Mouse (Mus musculus): ENCODE measurements around the gene Csf2. TPM values are rescaled to one million over a fixed set of nuclear protein-coding genes. Genes with fewer than 3 reads are reported as not detected.

Csf2 gene
- polyA plus RNA-seq, 1 experiment: not detected

DNA sequence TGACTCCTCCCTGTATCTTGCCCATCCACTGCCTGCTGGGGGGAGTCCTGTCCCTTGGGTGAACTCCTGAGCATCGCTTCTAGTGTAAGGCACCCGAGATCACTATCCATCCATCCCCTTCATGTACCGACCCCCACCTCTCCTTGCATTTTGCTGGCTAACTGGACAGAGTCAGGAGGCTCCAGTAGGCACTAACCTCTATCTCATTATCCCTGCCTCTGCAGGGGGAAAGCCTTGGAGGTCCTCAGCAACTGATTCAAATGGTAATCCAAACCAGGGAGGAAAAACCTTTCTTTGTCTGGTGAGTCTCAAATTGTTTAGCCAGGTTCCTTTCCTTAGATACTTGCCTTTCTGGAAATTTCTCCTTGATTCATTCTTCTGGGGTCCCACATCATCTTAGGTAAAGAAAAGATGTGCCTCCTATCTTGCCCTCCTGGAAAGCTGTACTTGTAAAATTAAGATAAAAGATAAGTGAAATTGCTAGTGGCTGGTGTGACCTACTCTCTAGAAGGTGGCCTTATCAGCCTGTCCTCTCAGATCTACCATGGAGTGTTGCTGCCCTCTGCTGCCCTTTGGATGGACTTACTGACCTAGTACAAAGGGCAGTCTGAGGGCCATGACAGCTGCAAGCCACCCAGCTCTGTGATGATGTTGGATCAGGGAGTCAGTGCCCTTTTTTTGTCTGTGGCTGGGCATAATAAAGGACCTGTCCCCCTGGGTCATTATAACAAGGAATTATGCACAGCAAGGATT lies 7.3 kb upstream of the Csf2 start:
- H3K27ac ChIP-seq (ENCODE audit: insufficient read depth, low read depth, low read length): no peak overlapping the region
- DNase-seq: peak; percentile 79
- 76% methylated on average over 3 of the region's 3 CpGs for WGBS
- no peak for TF ChIP-seq POLR2A (IDR thresholded peaks at IDR 0.05; ENCODE audit: low read depth, low read length)
- peak; percentile 93 for TF ChIP-seq CTCF (conservative IDR thresholded peaks at IDR 0.05; ENCODE audit: insufficient read depth, insufficient read length, low read depth, low read length)
- no peaks in the 10 kb centered on the region for H3K27me3 ChIP-seq (replicated peaks; ENCODE audit: control insufficient read depth, insufficient read depth, low read length)
- H3K4me1 ChIP-seq (ENCODE audit: control insufficient read depth, insufficient read depth, low read length): no peaks in the 10 kb centered on the region
- no peak overlapping the region for H3K4me3 ChIP-seq (ENCODE audit: insufficient read depth, low read depth, low read length)
- no peaks in the 10 kb centered on the region for H3K36me3 ChIP-seq (ENCODE audit: control insufficient read depth, insufficient read depth, low read length)

- Histone ChIP-seq H3K36me3 (ENCODE audit: control insufficient read depth, insufficient read depth, low read length) (no peaks in the 10 kb centered on the region), H3K27me3 (replicated peaks; ENCODE audit: control insufficient read depth, insufficient read depth, low read length) (no peaks in the 10 kb centered on the region), H3K27ac (ENCODE audit: insufficient read depth, low read depth, low read length) (no peak overlapping the region), H3K4me1 (ENCODE audit: control insufficient read depth, insufficient read depth, low read length) (no peaks in the 10 kb centered on the region), H3K4me3 (ENCODE audit: insufficient read depth, low read depth, low read length) (no peak overlapping the region)
- 0 out of 2 replicates have a peak, but pooled peaks have one; percentile 24 for TF ChIP-seq CTCF (conservative IDR thresholded peaks at IDR 0.05; ENCODE audit: insufficient read depth, insufficient read length, low read depth, low read length)
- TF ChIP-seq POLR2A (IDR thresholded peaks at IDR 0.05; ENCODE audit: low read depth, low read length): no peak
- WGBS: 46% methylated on average over 4 of the region's 4 CpGs
- no peak for DNase-seq
Measured at GRCm38 (mm10) chr11:54254114-54254513, 4.6 kb upstream of the Csf2 start.

- H3K36me3 ChIP-seq (ENCODE audit: control insufficient read depth, insufficient read depth, low read length): no peaks in the 10 kb centered on the region
- no peak overlapping the region for H3K27ac ChIP-seq (ENCODE audit: insufficient read depth, low read depth, low read length)
- no peak for TF ChIP-seq CTCF (conservative IDR thresholded peaks at IDR 0.05; ENCODE audit: insufficient read depth, insufficient read length, low read depth, low read length)
- no peak for TF ChIP-seq POLR2A (IDR thresholded peaks at IDR 0.05; ENCODE audit: low read depth, low read length)
- H3K4me3 ChIP-seq (ENCODE audit: insufficient read depth, low read depth, low read length): no peak overlapping the region
- 87% methylated on average over 11 of the region's 11 CpGs for WGBS
- DNase-seq: no peak
- H3K27me3 ChIP-seq (replicated peaks; ENCODE audit: control insufficient read depth, insufficient read depth, low read length): no peaks in the 10 kb centered on the region
- H3K4me1 ChIP-seq (ENCODE audit: control insufficient read depth, insufficient read depth, low read length): no peaks in the 10 kb centered on the region
Measured at GRCm38 (mm10) chr11:54250575-54250974, 1.1 kb upstream of the Csf2 start.

DNA sequence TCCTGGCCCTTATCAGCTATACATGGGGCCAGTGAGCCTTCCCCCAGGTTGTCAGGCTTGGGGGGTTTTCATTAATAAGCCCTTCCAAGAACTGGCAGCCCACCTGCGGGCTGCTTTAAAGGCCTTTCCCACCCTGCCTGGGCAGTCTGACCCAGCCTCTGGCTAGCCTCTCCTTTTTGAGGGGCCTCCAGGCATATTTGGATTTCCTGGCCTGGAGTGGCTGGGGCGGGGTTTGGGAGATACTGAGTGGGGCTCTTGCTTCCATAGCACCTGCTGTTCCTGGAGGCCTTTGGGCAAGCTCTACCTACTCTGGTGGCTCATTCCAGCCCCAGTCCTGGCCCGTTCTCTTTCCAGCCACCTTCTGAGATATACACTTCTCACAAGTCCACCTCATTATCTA lies 281 bp upstream of the Csf2 start:
- no peak overlapping the region for H3K27ac ChIP-seq (ENCODE audit: insufficient read depth, low read depth, low read length)
- no peak for DNase-seq
- no peak for TF ChIP-seq POLR2A (IDR thresholded peaks at IDR 0.05; ENCODE audit: low read depth, low read length)
- TF ChIP-seq CTCF (conservative IDR thresholded peaks at IDR 0.05; ENCODE audit: insufficient read depth, insufficient read length, low read depth, low read length): no peak
- H3K4me1 ChIP-seq (ENCODE audit: control insufficient read depth, insufficient read depth, low read length): no peaks in the 10 kb centered on the region
- WGBS: 86% methylated on average over 3 of the region's 3 CpGs
- no peaks in the 10 kb centered on the region for H3K36me3 ChIP-seq (ENCODE audit: control insufficient read depth, insufficient read depth, low read length)
- no peaks in the 10 kb centered on the region for H3K27me3 ChIP-seq (replicated peaks; ENCODE audit: control insufficient read depth, insufficient read depth, low read length)
- no peak overlapping the region for H3K4me3 ChIP-seq (ENCODE audit: insufficient read depth, low read depth, low read length)

- Histone ChIP-seq H3K4me3 (ENCODE audit: insufficient read depth, low read depth, low read length) (no peak overlapping the region), H3K4me1 (ENCODE audit: control insufficient read depth, insufficient read depth, low read length) (no peaks in the 10 kb centered on the region), H3K27ac (ENCODE audit: insufficient read depth, low read depth, low read length) (no peak overlapping the region), H3K36me3 (ENCODE audit: control insufficient read depth, insufficient read depth, low read length) (no peaks in the 10 kb centered on the region), H3K27me3 (replicated peaks; ENCODE audit: control insufficient read depth, insufficient read depth, low read length) (no peaks in the 10 kb centered on the region)
- TF ChIP-seq POLR2A (IDR thresholded peaks at IDR 0.05; ENCODE audit: low read depth, low read length): no peak
- TF ChIP-seq CTCF (conservative IDR thresholded peaks at IDR 0.05; ENCODE audit: insufficient read depth, insufficient read length, low read depth, low read length): no peak
- WGBS: 73% methylated on average over 10 of the region's 10 CpGs
- DNase-seq: no peak
Measured at GRCm38 (mm10) chr11:54247251-54247950, 2.1 kb downstream of the Csf2 start.

GRCm38 (mm10) chr11:54244465-54244864 lies 5.0 kb downstream of the Csf2 start:
- Histone ChIP-seq H3K4me3 (ENCODE audit: insufficient read depth, low read depth, low read length) (no peak overlapping the region), H3K4me1 (ENCODE audit: control insufficient read depth, insufficient read depth, low read length) (no peaks in the 10 kb centered on the region), H3K36me3 (ENCODE audit: control insufficient read depth, insufficient read depth, low read length) (no peaks in the 10 kb centered on the region), H3K27me3 (replicated peaks; ENCODE audit: control insufficient read depth, insufficient read depth, low read length) (no peaks in the 10 kb centered on the region), H3K27ac (ENCODE audit: insufficient read depth, low read depth, low read length) (no peak overlapping the region)
- DNase-seq: no peak
- TF ChIP-seq POLR2A (IDR thresholded peaks at IDR 0.05; ENCODE audit: low read depth, low read length): no peak
- TF ChIP-seq CTCF (conservative IDR thresholded peaks at IDR 0.05; ENCODE audit: insufficient read depth, insufficient read length, low read depth, low read length): no peak
- WGBS: 81% methylated on average over 6 of the region's 6 CpGs

DNA sequence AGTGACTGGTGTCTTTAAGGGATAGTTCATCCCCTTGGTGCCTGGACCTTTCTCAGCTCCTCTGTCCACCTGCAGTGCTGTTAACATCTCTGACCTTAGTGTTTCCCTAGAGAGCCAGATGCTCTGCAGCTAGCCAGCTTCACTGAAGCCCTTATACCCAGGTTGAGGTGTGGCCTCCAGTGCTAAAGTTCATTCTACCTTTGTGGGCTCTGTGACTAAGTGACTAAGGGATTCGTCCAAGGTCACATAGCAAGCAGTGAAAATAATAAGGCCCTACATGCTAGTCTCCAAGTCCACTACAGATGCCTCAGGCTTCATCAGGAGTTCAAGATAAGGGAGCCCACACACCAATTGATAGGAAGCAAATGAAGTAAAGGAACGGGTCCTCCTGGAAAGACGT lies 7.0 kb downstream of the Csf2 start:
- WGBS: 90% methylated on average over 3 of the region's 3 CpGs
- Histone ChIP-seq H3K4me3 (ENCODE audit: insufficient read depth, low read depth, low read length) (no peak overlapping the region), H3K27ac (ENCODE audit: insufficient read depth, low read depth, low read length) (no peak overlapping the region), H3K36me3 (ENCODE audit: control insufficient read depth, insufficient read depth, low read length) (no peaks in the 10 kb centered on the region), H3K4me1 (ENCODE audit: control insufficient read depth, insufficient read depth, low read length) (no peaks in the 10 kb centered on the region), H3K27me3 (replicated peaks; ENCODE audit: control insufficient read depth, insufficient read depth, low read length) (no peaks in the 10 kb centered on the region)
- no peak for DNase-seq
- TF ChIP-seq POLR2A (IDR thresholded peaks at IDR 0.05; ENCODE audit: low read depth, low read length) (no peak), CTCF (conservative IDR thresholded peaks at IDR 0.05; ENCODE audit: insufficient read depth, insufficient read length, low read depth, low read length) (no peak)
